Mouse (Mus musculus): ENCODE results near the gene Map2k4.

Map2k4 gene

GRCm38 (mm10) chr11:65712754-65713306 lies 75.3 kb downstream of the Map2k4 start:
- in situ Hi-C loops (cut with MboI, MseI) = no loop called here

GRCm38 (mm10) chr11:65706784-65707183 lies 81.3 kb downstream of the Map2k4 start:
- in situ Hi-C loops (cut with MboI, MseI) = no loop called here

GRCm38 (mm10) chr11:65706176-65706575 lies 81.9 kb downstream of the Map2k4 start:
- in situ Hi-C loops (cut with MboI, MseI) = no loop called here

- in situ Hi-C loops (cut with MboI, MseI) = no loop called here
These were observed 83.2 kb downstream of the Map2k4 start for GRCm38 (mm10) chr11:65704861-65705260.

- in situ Hi-C loops (cut with MboI, MseI) = loop anchor here (25.0 kb wide), 1 partner anchor 692 kb away; the partner anchor contains the start of gene Elac2
These were observed 109.2 kb downstream of the Map2k4 start for GRCm38 (mm10) chr11:65678824-65679402.

- in situ Hi-C loops (cut with MboI, MseI) = no loop called here
These were observed 120.6 kb downstream of the Map2k4 start for GRCm38 (mm10) chr11:65667348-65667969.

GRCm38 (mm10) chr11:65664903-65665302 lies 123.2 kb downstream of the Map2k4 start:
- in situ Hi-C loops (cut with MboI, MseI) = no loop called here

- in situ Hi-C loops (cut with MboI, MseI) = no loop called here
These were observed 126.1 kb downstream of the Map2k4 start for GRCm38 (mm10) chr11:65661790-65662522.

- in situ Hi-C loops (cut with MboI, MseI) = no loop called here
These were observed 134.2 kb downstream of the Map2k4 start for GRCm38 (mm10) chr11:65653932-65654331.

GRCm38 (mm10) chr11:65651426-65651825 lies 136.7 kb downstream of the Map2k4 start:
- in situ Hi-C loops (cut with MboI, MseI) = no loop called here

- in situ Hi-C loops (cut with MboI, MseI) = no loop called here
These were observed 138.0 kb downstream of the Map2k4 start for GRCm38 (mm10) chr11:65649956-65650715.

GRCm38 (mm10) chr11:65649469-65649868 lies 138.6 kb downstream of the Map2k4 start:
- in situ Hi-C loops (cut with MboI, MseI) = no loop called here

- in situ Hi-C loops (cut with MboI, MseI) = no loop called here
These were observed 141.8 kb downstream of the Map2k4 start for GRCm38 (mm10) chr11:65646314-65646713.

- in situ Hi-C loops (cut with MboI, MseI) = no loop called here
These were observed 143.6 kb downstream of the Map2k4 start for GRCm38 (mm10) chr11:65644539-65644938.

- in situ Hi-C loops (cut with MboI, MseI) = no loop called here
These were observed 147.8 kb downstream of the Map2k4 start for GRCm38 (mm10) chr11:65640261-65640660.

Data from T-helper 2 cell (primary cell).